Mouse (Mus musculus) layer of hippocampus, postnatal 10 days (tissue): ENCODE data around the gene Npnt. TPM values are rescaled to one million over a fixed set of nuclear protein-coding genes. Genes with fewer than 3 reads are reported as not detected.

Source experiments
- DNase-seq, 2 experiments: peaks; one replicate each; pipeline ENCODE4 v3.0.0; 2021; ENCODE audit warnings: low spot score in 2 of 2
- long read RNA-seq: library from polyadenylated mRNA; stranded (forward); transcript quantifications from one replicate; pipeline ENCODE4 v2.0.0, GENCODE M21; 2023
- total RNA-seq, 2 experiments: library from RNA; stranded (reverse); gene quantifications; 2 replicates each; pipeline ENCODE4 v1.2.3; 2021

Gene Npnt
- total RNA-seq, result 10 to 100 TPM; 14.2 to 14.9 TPM
- long read RNA-seq, full-length matches to known transcripts, result 7 of 12 reads
- long read RNA-seq, partial matches to known transcripts, result 4 of 12 reads
- long read RNA-seq, other reads (novel, unspliced or antisense), result 1 of 12 reads

- peak; percentile 43 to 44 for DNase-seq
Measured at GRCm38 (mm10) chr3:132949791-132950528, at the start of gene Npnt. Npnt (minus strand) TSS chr3:132950291.

GRCm38 (mm10) chr3:132996299-132996698 is 46.2 kb upstream of the Npnt start:
- DNase-seq, result no peak

- DNase-seq, result no peak
Measured at GRCm38 (mm10) chr3:132995904-132996267, 45.8 kb upstream of the Npnt start.

GRCm38 (mm10) chr3:132995172-132995903 is 45.2 kb upstream of the Npnt start:
- no peak for DNase-seq

- DNase-seq, result peak in 1 of 2 experiments; percentile 13
Measured at GRCm38 (mm10) chr3:132986188-132986587, 36.1 kb upstream of the Npnt start.

GRCm38 (mm10) chr3:132983845-132984485 is 33.9 kb upstream of the Npnt start:
- no peak for DNase-seq

GRCm38 (mm10) chr3:132981968-132982367 is 31.9 kb upstream of the Npnt start:
- DNase-seq, result no peak

- no peak for DNase-seq
Measured at GRCm38 (mm10) chr3:132979781-132980461, 29.8 kb upstream of the Npnt start.

- no peak for DNase-seq
Measured at GRCm38 (mm10) chr3:132966255-132966654, 16.2 kb upstream of the Npnt start.

GRCm38 (mm10) chr3:132964715-132965507 is 14.8 kb upstream of the Npnt start:
- DNase-seq, result no peak

GRCm38 (mm10) chr3:132962631-132963361 is 12.7 kb upstream of the Npnt start:
- no peak for DNase-seq

GRCm38 (mm10) chr3:132950529-132950880 is 414 bp upstream of the Npnt start:
- DNase-seq, result no peak

GRCm38 (mm10) chr3:132949380-132949790 is 706 bp downstream of the Npnt start:
- DNase-seq, result peak; percentile 25 to 38

- DNase-seq, result no peak
Measured at GRCm38 (mm10) chr3:132948298-132948795, 1.7 kb downstream of the Npnt start.

- no peak for DNase-seq
Measured at GRCm38 (mm10) chr3:132946086-132946485, 4.0 kb downstream of the Npnt start.

- no peak for DNase-seq
Measured at GRCm38 (mm10) chr3:132945669-132946068, 4.4 kb downstream of the Npnt start.

- DNase-seq, result no peak
Measured at GRCm38 (mm10) chr3:132944609-132945008, 5.5 kb downstream of the Npnt start.

GRCm38 (mm10) chr3:132944193-132944592 is 5.9 kb downstream of the Npnt start:
- DNase-seq, result no peak

- DNase-seq, result no peak
Measured at GRCm38 (mm10) chr3:132942778-132943177, 7.3 kb downstream of the Npnt start.
